ENCODE assay signal across 13 mouse cellular contexts in the genomic region with DNA sequence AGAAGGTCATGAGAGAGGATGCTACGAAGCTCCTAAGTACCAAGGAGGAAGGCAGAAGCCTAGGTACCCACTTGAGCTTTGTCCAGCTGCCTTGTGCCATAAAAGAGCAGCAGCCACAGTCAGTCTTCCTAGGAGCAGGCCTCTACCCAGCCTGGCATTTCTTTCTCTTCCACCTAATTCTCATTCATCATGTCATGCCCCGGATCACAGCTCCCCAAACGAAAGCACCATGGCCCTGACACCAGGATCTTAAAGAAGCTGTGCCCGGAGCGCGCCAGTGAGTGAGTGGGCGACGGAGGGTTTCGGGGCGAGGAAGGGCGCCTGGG.
DNase-seq lines count a peak whose midpoint lies in the region; ATAC-seq and TF ChIP-seq lines count a peak whose summit lies in the region.
"Had no signal": no experiment of that assay in that cellular context is flagged by ENCODE, and none has a peak within 500 bp of the region (broad histone marks: within the 10 kb centered on the region; RNA-seq: fewer than 3 reads in every experiment).

No protein-coding gene starts in this region.

- TF ChIP-seq CTCF in layer of hippocampus, adult 2 months (conservative IDR thresholded peaks at IDR 0.05): no peak

- DNase-seq in layer of hippocampus, adult 2 months (ENCODE audit: low spot score in 2 of 2): no peak
- DNase-seq in layer of hippocampus, postnatal 36 days: no peak
- DNase-seq in forebrain, embryonic 10.5 days (ENCODE audit: extremely low spot score, low spot score): no peak
- no peak for DNase-seq in urinary bladder, postnatal 14 days (ENCODE audit: low spot score)
- DNase-seq: cerebellum, adult 18-20 months; lung, postnatal 10 days; thymus, adult 18-20 months had no signal

- no peaks in the 10 kb centered on the region for H3K9me3 ChIP-seq in forebrain, embryonic 10.5 days
- no peaks in the 10 kb centered on the region for H3K9me3 ChIP-seq in hindbrain, embryonic 15.5 days
- H3K9me3 ChIP-seq in neural tube, embryonic 14.5 days (ENCODE audit: control insufficient read depth, low read length): no peaks in the 10 kb centered on the region
- H3K9me3 ChIP-seq: G1E had no signal

- H3K9ac ChIP-seq in hindbrain, embryonic 15.5 days: no peak overlapping the region
- no peak overlapping the region; the same call in 1 of the 2 replicates for H3K9ac ChIP-seq in neural tube, embryonic 14.5 days (replicated peaks; ENCODE audit: low read depth, low read length)

- H3K36me3 ChIP-seq in forebrain, embryonic 10.5 days (replicated peaks): no peaks in the 10 kb centered on the region
- H3K36me3 ChIP-seq in hindbrain, embryonic 15.5 days: no peaks in the 10 kb centered on the region
- no peaks in the 10 kb centered on the region for H3K36me3 ChIP-seq in neural tube, embryonic 14.5 days (ENCODE audit: control insufficient read depth, insufficient read depth, low read length)
- H3K36me3 ChIP-seq: G1E had no signal

- 67% methylated on average over 11 of the region's 11 CpGs for WGBS in forebrain, embryonic 10.5 days
- WGBS in hindbrain, embryonic 15.5 days: 38% methylated on average over 11 of the region's 11 CpGs
- WGBS in neural tube, embryonic 14.5 days: 5% methylated on average over 11 of the region's 11 CpGs

- H3K27ac ChIP-seq in layer of hippocampus, adult 2 months: peak overlapping the region; percentile 25; the same call in 1 of the 2 replicates
- peak overlapping the region; percentile 74 for H3K27ac ChIP-seq in forebrain, embryonic 10.5 days
- H3K27ac ChIP-seq in hindbrain, embryonic 15.5 days (replicated peaks): peak overlapping the region; percentile 50; the same call in 1 of the 2 replicates
- H3K27ac ChIP-seq in neural tube, embryonic 14.5 days (ENCODE audit: low read depth, low read length): no peak overlapping the region; the same call in 1 of the 2 replicates
- H3K27ac ChIP-seq: heart, adult 2 months had no signal

- peak; percentile 72 for ATAC-seq in hindbrain, embryonic 15.5 days (ENCODE audit: low FRiP score, low read depth)
- ATAC-seq in neural tube, embryonic 14.5 days (ENCODE audit: low read depth): peak; percentile 56
- no peak for ATAC-seq in granulocyte monocyte progenitor cell, adult 5-6 weeks (replicated peaks; ENCODE audit: poor library complexity, severe bottlenecking)
- ATAC-seq: intestine, postnatal 0 days had no signal

- no peaks in the 10 kb centered on the region; the same call in 1 of the 2 replicates for H3K27me3 ChIP-seq in forebrain, embryonic 10.5 days (ENCODE audit: poor library complexity, severe bottlenecking)
- H3K27me3 ChIP-seq in hindbrain, embryonic 15.5 days: 0 out of 2 replicates have a peak, but pooled peaks cover 3% of the 10 kb centered on the region
- no peaks in the 10 kb centered on the region for H3K27me3 ChIP-seq in neural tube, embryonic 14.5 days (ENCODE audit: control insufficient read depth, insufficient read depth, low read length)

- peak overlapping the region; percentile 48 for H3K4me2 ChIP-seq in hindbrain, embryonic 15.5 days
- peak overlapping the region; percentile 34 for H3K4me2 ChIP-seq in neural tube, embryonic 14.5 days (ENCODE audit: low read depth, low read length)

- H3K4me3 ChIP-seq in layer of hippocampus, adult 2 months: no peak overlapping the region
- H3K4me3 ChIP-seq in forebrain, embryonic 10.5 days: no peak overlapping the region
- H3K4me3 ChIP-seq in hindbrain, embryonic 15.5 days: peak overlapping the region; percentile 7; the same call in 1 of the 2 replicates
- H3K4me3 ChIP-seq in neural tube, embryonic 14.5 days (ENCODE audit: low read depth, low read length): no peak overlapping the region
- H3K4me3 ChIP-seq: heart, adult 2 months had no signal

- H3K4me1 ChIP-seq in forebrain, embryonic 10.5 days: peaks cover 24% of the 10 kb centered on the region
- peaks cover 17% of the 10 kb centered on the region for H3K4me1 ChIP-seq in hindbrain, embryonic 15.5 days (replicated peaks)
- H3K4me1 ChIP-seq in neural tube, embryonic 14.5 days (ENCODE audit: control insufficient read depth, insufficient read depth, low read length): peaks cover 16% of the 10 kb centered on the region; the same call in 1 of the 2 replicates
